Mouse (Mus musculus) liver, postnatal 0 days (tissue): ENCODE measurements around the gene Gabrd. TPM values are rescaled to one million over a fixed set of nuclear protein-coding genes. Genes with fewer than 3 reads are reported as not detected.

Experiments used
- ATAC-seq: fragments of 200-750 bp; cut with Nextera tagmentation; 2 replicates; pipeline ENCODE4 v1.8.0; 2017; ENCODE audit warnings: mild to moderate bottlenecking, moderate library complexity
- DNase-seq: peaks from one replicate; pipeline ENCODE4 v3.0.0-alpha.2; 2016
- H3K27ac ChIP-seq: fragments of 300-500 bp; sonication (generic); 2 replicates; pipeline ENCODE4 v1.5.1; 2014; ENCODE audit warnings: antibody characterized with exemption, moderate library complexity, mild to moderate bottlenecking, low read depth
- H3K27me3 ChIP-seq: fragments of 300-500 bp; sonication (generic); 2 replicates; pipeline ENCODE4 v1.6.1; 2014; ENCODE audit warnings: low read length, control low read depth, mixed read lengths; ENCODE audit not compliant: insufficient read depth
- H3K36me3 ChIP-seq: fragments of 300-500 bp; sonication (generic); replicated peaks from 2 replicates; pipeline ENCODE4 v1.6.1; 2014; ENCODE audit warnings: mild to moderate bottlenecking, control low read depth, low read length, moderate library complexity, mixed read lengths; ENCODE audit not compliant: insufficient read depth
- H3K4me1 ChIP-seq: fragments of 300-500 bp; sonication (generic); 2 replicates; pipeline ENCODE4 v1.6.1; 2014; ENCODE audit warnings: antibody characterized with exemption, mild to moderate bottlenecking, control low read depth; ENCODE audit not compliant: insufficient read depth
- H3K4me2 ChIP-seq: fragments of 300-500 bp; sonication (generic); 2 replicates; pipeline ENCODE4 v1.6.1; 2014; ENCODE audit warnings: low read depth, mild to moderate bottlenecking, low read length, moderate library complexity, mixed read lengths
- H3K4me3 ChIP-seq: fragments of 300-500 bp; sonication (generic); 2 replicates; pipeline ENCODE4 v1.5.1; 2014; ENCODE audit warnings: low read depth, low read length
- H3K9ac ChIP-seq: fragments of 300-500 bp; sonication (generic); replicated peaks from 2 replicates; pipeline ENCODE4 v1.6.1; 2014; ENCODE audit warnings: mild to moderate bottlenecking, moderate library complexity
- H3K9me3 ChIP-seq: fragments of 300-500 bp; sonication (generic); 2 replicates; pipeline ENCODE4 v1.6.1; 2016; ENCODE audit warnings: mild to moderate bottlenecking, control low read depth, low read length, mixed read lengths
- CTCF ChIP-seq: sonication (generic); IDR thresholded peaks from 2 replicates; pipeline ENCODE4 v1.5.1; 2016; ENCODE audit warnings: antibody characterized with exemption, low read depth
- EP300 ChIP-seq: IDR thresholded peaks from 2 replicates; pipeline ENCODE4 v1.6.1; 2016; ENCODE audit warnings: antibody characterized with exemption, low read depth, mild to moderate bottlenecking
- WGBS: fragments of 180-500 bp; shearing (Covaris S2); extraction: QIAGEN DNeasy Blood & Tissue Kit; methylation state at CpG from one replicate; pipeline ENCODE4 v1.1.7; 2014; ENCODE audit not compliant: insufficient replicate concordance; 5-methylcytosine and 5-hydroxymethylcytosine counted together
- polyA plus RNA-seq: library from polyadenylated mRNA; unstranded; fragments of >200 nt; fragmentation: Nextera tagmentation; extraction: Ambion mirVana; gene quantifications from 2 replicates; pipeline ENCODE4 v1.2.1, GENCODE M21; 2015

Gene Gabrd
- polyA plus RNA-seq, 1 experiment from 2014 or later: 0.07 TPM

GRCm38 (mm10) chr4:155361303-155361791 lies 36.6 kb downstream of the Gabrd start, which contains the start of gene Prkcz:
TSS of gene Prkcz (minus strand) at chr4:155361361.
- Histone ChIP-seq H3K27me3 (peaks cover 25% of the 10 kb centered on the region), H3K9ac (peak within 1 kb of the TSS; percentile 41; the same call in 1 of the 2 replicates), H3K4me2 (peak within 1 kb of the TSS; percentile 65), H3K9me3 (no peaks in the 10 kb centered on the region), H3K27ac (peak within 1 kb of the TSS; percentile 55; the same call in 1 of the 2 replicates), H3K4me1 (no peaks in the 10 kb centered on the region), H3K36me3 (no peaks in the 10 kb centered on the region), H3K4me3 (peak within 1 kb of the TSS; percentile 47)
- ATAC-seq: peak; percentile 97
- 1% methylated on average over 47 of the region's 51 CpGs for WGBS
- TF ChIP-seq CTCF (no peak), EP300 (no peak)
- peak; percentile 83 for DNase-seq

GRCm38 (mm10) chr4:155360856-155361255 lies 37.1 kb downstream of the Gabrd start:
- 0 out of 2 replicates have a peak overlapping the region, but pooled peaks have one; percentile 51 for H3K27ac ChIP-seq
- H3K4me2 ChIP-seq: peak overlapping the region; percentile 65
- peaks cover 25% of the 10 kb centered on the region for H3K27me3 ChIP-seq
- H3K36me3 ChIP-seq: no peaks in the 10 kb centered on the region
- ATAC-seq: peak; percentile 24
- WGBS: 1% methylated on average over 39 of the region's 42 CpGs
- no peaks in the 10 kb centered on the region for H3K4me1 ChIP-seq
- no peak overlapping the region for H3K9ac ChIP-seq
- peak overlapping the region; percentile 47 for H3K4me3 ChIP-seq
- no peaks in the 10 kb centered on the region for H3K9me3 ChIP-seq
- peak; percentile 20 for DNase-seq
- TF ChIP-seq EP300 (no peak), CTCF (no peak)

- Histone ChIP-seq H3K27me3 (peaks cover 25% of the 10 kb centered on the region), H3K4me3 (no peak overlapping the region), H3K4me2 (no peak overlapping the region), H3K9me3 (no peaks in the 10 kb centered on the region), H3K27ac (no peak overlapping the region), H3K9ac (no peak overlapping the region), H3K4me1 (no peaks in the 10 kb centered on the region), H3K36me3 (no peaks in the 10 kb centered on the region)
- TF ChIP-seq EP300: no peak
- no peak for DNase-seq
- 37% methylated on average over 12 of the region's 12 CpGs for WGBS
- no peak for ATAC-seq
Observed at GRCm38 (mm10) chr4:155359560-155360464, 38.1 kb downstream of the Gabrd start.

GRCm38 (mm10) chr4:155357601-155358000 lies 40.3 kb downstream of the Gabrd start:
- Histone ChIP-seq H3K36me3 (no peaks in the 10 kb centered on the region), H3K9me3 (no peaks in the 10 kb centered on the region), H3K4me1 (no peaks in the 10 kb centered on the region), H3K4me2 (no peak overlapping the region), H3K27me3 (peaks cover 24% of the 10 kb centered on the region), H3K4me3 (no peak overlapping the region), H3K9ac (no peak overlapping the region), H3K27ac (no peak overlapping the region)
- TF ChIP-seq EP300: no peak
- TF ChIP-seq CTCF: peak; percentile 60
- DNase-seq (no peak), ATAC-seq (no peak)
- WGBS: 44% methylated on average over 2 of the region's 2 CpGs

- 77% methylated on average over 10 of the region's 10 CpGs for WGBS
- DNase-seq (no peak), ATAC-seq (no peak)
- Histone ChIP-seq H3K9ac (no peak overlapping the region), H3K9me3 (no peaks in the 10 kb centered on the region), H3K27me3 (peaks cover 14% of the 10 kb centered on the region), H3K4me3 (no peak overlapping the region), H3K4me2 (no peak overlapping the region), H3K36me3 (no peaks in the 10 kb centered on the region), H3K27ac (no peak overlapping the region), H3K4me1 (no peaks in the 10 kb centered on the region)
- TF ChIP-seq CTCF: no peak
- no peak for TF ChIP-seq EP300
Observed at GRCm38 (mm10) chr4:155356354-155356753, 41.6 kb downstream of the Gabrd start.

GRCm38 (mm10) chr4:155354546-155354945 lies 43.4 kb downstream of the Gabrd start:
- DNase-seq (no peak), ATAC-seq (no peak)
- H3K4me1 ChIP-seq: no peaks in the 10 kb centered on the region
- no peak for TF ChIP-seq EP300
- TF ChIP-seq CTCF: no peak
- H3K27ac ChIP-seq: no peak overlapping the region
- H3K9ac ChIP-seq: no peak overlapping the region
- H3K27me3 ChIP-seq: no peaks in the 10 kb centered on the region
- H3K4me3 ChIP-seq: no peak overlapping the region
- 66% methylated on average over 7 of the region's 7 CpGs for WGBS
- no peaks in the 10 kb centered on the region for H3K9me3 ChIP-seq
- no peak overlapping the region for H3K4me2 ChIP-seq
- no peaks in the 10 kb centered on the region for H3K36me3 ChIP-seq
